Mouse (Mus musculus): ENCODE measurements around the gene Tcte2.

GRCm38 (mm10) chr17:13735803-13736282 is 25.8 kb downstream of the Tcte2 start:
- no peak for TF ChIP-seq POLR2A (IDR thresholded peaks at IDR 0.05; ENCODE audit: borderline replicate concordance, extremely low read depth, low read depth, low read length)
- TF ChIP-seq CTCF (IDR thresholded peaks at IDR 0.05; ENCODE audit: insufficient read depth, low read length): no peak

Data from lung, adult 2 months (tissue).